Mouse (Mus musculus): ENCODE results near the gene Hrk. TPM values are rescaled to one million over a fixed set of nuclear protein-coding genes. Genes with fewer than 3 reads are reported as not detected.

Gene Hrk
- 0.08 TPM for polyA plus RNA-seq (2014; fragmentation: Illumina TruSeq; extraction: RNeasy Lipid Tissue Mini Kit (QIAGEN cat#74804); ENCODE audit: low read depth, low replicate concordance)

GRCm38 (mm10) chr5:118164581-118164980, at the start of gene Hrk:
Gene Hrk (plus strand): TSS chr5:118164648.

GRCm38 (mm10) chr5:118154839-118155564, 9.4 kb upstream of the Hrk start, which contains the start of gene Fbxw8:
Gene Fbxw8 (minus strand): TSS chr5:118155464.

Other genes starting within 250 kb of the Hrk start
- 23.6 TPM for gene Fbxo21, start 187.9 kb upstream of the Hrk start, polyA plus RNA-seq (2014; fragmentation: Illumina TruSeq; extraction: RNeasy Lipid Tissue Mini Kit (QIAGEN cat#74804); ENCODE audit: low read depth, low replicate concordance)
- gene Tesc, start 136.9 kb upstream of the Hrk start, polyA plus RNA-seq (2014; fragmentation: Illumina TruSeq; extraction: RNeasy Lipid Tissue Mini Kit (QIAGEN cat#74804); ENCODE audit: low read depth, low replicate concordance) = not detected
- gene Fbxw8, start 9.2 kb upstream of the Hrk start, polyA plus RNA-seq (2014; fragmentation: Illumina TruSeq; extraction: RNeasy Lipid Tissue Mini Kit (QIAGEN cat#74804); ENCODE audit: low read depth, low replicate concordance) = 1.9 TPM
- not detected for gene Rnft2, start 80.5 kb downstream of the Hrk start, polyA plus RNA-seq (2014; fragmentation: Illumina TruSeq; extraction: RNeasy Lipid Tissue Mini Kit (QIAGEN cat#74804); ENCODE audit: low read depth, low replicate concordance)
- 0.79 TPM for gene 2410131K14Rik, start 80.6 kb downstream of the Hrk start, polyA plus RNA-seq (2014; fragmentation: Illumina TruSeq; extraction: RNeasy Lipid Tissue Mini Kit (QIAGEN cat#74804); ENCODE audit: low read depth, low replicate concordance)

All from liver, adult 10 weeks (tissue).